Mouse (Mus musculus) c-Kit-positive CD71-positive TER-119-positive erythroid progenitor cells, embryonic 14.5 days (primary cell): Measurements from ENCODE around the gene Usp34.
"Not testable (repeated sequence)": the region's sequence is repeated elsewhere in the genome, so short reads cannot be mapped to it uniquely, and the experiment has no call there.

Source experiments
- DNase-seq: peaks from one replicate; pipeline ENCODE4 v3.0.0-alpha.2; 2013; ENCODE audit warnings: low spot score

Usp34 gene

DNA sequence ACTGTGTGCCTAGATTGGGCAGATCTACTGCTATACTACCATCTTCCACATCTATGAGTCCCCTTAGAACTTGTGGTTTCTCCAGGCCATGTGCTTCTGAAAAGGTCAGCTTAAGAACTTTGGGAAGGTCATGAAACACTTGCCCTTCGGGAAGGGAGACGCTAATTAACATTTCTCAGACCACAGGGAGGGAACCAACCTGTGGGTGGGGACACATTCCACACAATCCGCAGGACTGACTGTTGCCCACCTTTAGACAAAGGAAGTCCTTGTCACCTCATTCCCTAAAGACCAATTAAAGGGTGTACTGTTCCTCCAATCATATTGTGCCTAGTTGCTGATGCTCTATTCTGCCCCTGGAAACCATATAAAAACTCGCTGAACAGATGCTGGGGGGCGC is 198.1 kb downstream of the Usp34 start:
- not testable (repeated sequence) for DNase-seq

GRCm38 (mm10) chr11:23514785-23515184 is 208.1 kb downstream of the Usp34 start:
- DNase-seq = not testable (repeated sequence)

DNA sequence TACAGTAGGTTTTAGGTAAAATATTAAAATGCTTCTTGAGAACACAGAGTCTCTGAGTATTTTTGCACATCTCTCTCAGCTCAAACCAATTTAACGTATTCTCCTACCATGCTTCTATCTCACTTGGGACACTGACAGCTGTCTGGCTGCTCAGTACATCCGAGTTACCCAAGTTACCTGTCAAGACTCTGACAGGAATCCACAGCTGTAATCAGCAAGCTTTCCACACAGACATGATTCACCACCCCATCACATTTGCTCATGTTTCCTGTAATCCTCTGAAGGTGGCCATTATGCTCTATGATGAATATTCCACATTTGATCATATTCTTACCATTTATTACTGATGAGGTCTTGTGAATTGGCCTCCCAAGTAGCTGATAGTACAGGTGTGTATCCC is 208.6 kb downstream of the Usp34 start:
- no peak for DNase-seq

GRCm38 (mm10) chr11:23518981-23519380 is 212.3 kb downstream of the Usp34 start:
- DNase-seq = no peak

- no peak for DNase-seq
These were observed 213.9 kb downstream of the Usp34 start, which contains the start of gene 1700093K21Rik for GRCm38 (mm10) chr11:23520473-23521205. TSS of gene 1700093K21Rik (minus strand) at chr11:23521155.

DNA sequence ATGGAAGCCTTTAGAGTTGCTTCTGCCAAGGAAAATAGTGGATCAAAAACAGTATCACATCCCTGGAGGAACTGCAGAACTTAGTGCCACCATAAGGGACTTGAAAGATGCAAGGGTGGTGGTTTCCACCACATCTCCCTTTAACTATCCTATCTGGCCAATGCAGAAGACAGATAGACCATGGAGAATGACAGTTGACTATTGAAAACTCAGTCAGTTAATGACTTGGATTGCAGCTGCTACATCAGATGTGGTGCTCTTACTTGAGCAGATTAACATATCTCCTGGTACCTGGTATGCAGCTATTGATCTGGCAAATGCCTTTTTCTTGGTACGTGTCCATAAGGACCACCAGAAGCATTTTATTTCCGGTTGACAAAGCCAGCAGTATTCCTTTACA is 230.8 kb downstream of the Usp34 start:
- DNase-seq = no peak
